Mouse (Mus musculus): ENCODE measurements around the gene Nat8f6.

GRCm38 (mm10) chr6:85861247-85861646, 40.5 kb upstream of the Nat8f6 start:
- TF ChIP-seq CTCF (IDR thresholded peaks at IDR 0.05; ENCODE audit: low read depth, low read length) (no peak), GATA1 (IDR thresholded peaks at IDR 0.05; ENCODE audit: borderline replicate concordance, low read length) (no peak), TAL1 (conservative IDR thresholded peaks at IDR 0.05; ENCODE audit: low read depth, low read length) (no peak), POLR2AphosphoS5 (IDR thresholded peaks at IDR 0.05; ENCODE audit: insufficient replicate concordance, low read depth, low read length) (no peak)
